Mouse (Mus musculus) hindbrain, embryonic 14.5 days (tissue): ENCODE measurements around the gene Mcat. TPM values are rescaled to one million over a fixed set of nuclear protein-coding genes. Genes with fewer than 3 reads are reported as not detected.

Experiments used
- ATAC-seq: fragments of 200-750 bp; cut with Nextera tagmentation; 2 replicates; pipeline ENCODE4 v1.8.0; 2017; ENCODE audit warnings: moderate number of reproducible peaks, mild to moderate bottlenecking, moderate TSS enrichment, moderate library complexity; ENCODE audit not compliant: low FRiP score
- DNase-seq: peaks from one replicate; pipeline ENCODE4 v3.0.0-alpha.2; 2015; ENCODE audit warnings: low spot score
- H3K27ac ChIP-seq: fragments of 300-500 bp; sonication (generic); 2 replicates; pipeline ENCODE4 v1.5.1; 2014; ENCODE audit warnings: mild to moderate bottlenecking, moderate library complexity
- H3K27me3 ChIP-seq: fragments of 300-500 bp; sonication (generic); 2 replicates; pipeline ENCODE4 v1.6.1; 2014; ENCODE audit warnings: mild to moderate bottlenecking, low read length, mixed read lengths; ENCODE audit not compliant: control insufficient read depth, insufficient read depth
- H3K36me3 ChIP-seq: fragments of 300-500 bp; sonication (generic); replicated peaks from 2 replicates; pipeline ENCODE4 v1.6.1; 2014; ENCODE audit not compliant: control insufficient read depth, insufficient read depth
- H3K4me1 ChIP-seq: fragments of 300-500 bp; sonication (generic); replicated peaks from 2 replicates; pipeline ENCODE4 v1.6.1; 2014; ENCODE audit warnings: antibody characterized with exemption, low read length, mixed read lengths; ENCODE audit not compliant: control insufficient read depth, insufficient read depth
- H3K4me2 ChIP-seq: fragments of 300-500 bp; sonication (generic); replicated peaks from 2 replicates; pipeline ENCODE4 v1.6.1; 2014; ENCODE audit warnings: mild to moderate bottlenecking, moderate library complexity
- H3K4me3 ChIP-seq: fragments of 300-500 bp; sonication (generic); replicated peaks from 2 replicates; pipeline ENCODE4 v1.5.1; 2014; ENCODE audit warnings: mild to moderate bottlenecking, low read length
- H3K9ac ChIP-seq: fragments of 300-500 bp; sonication (generic); 2 replicates; pipeline ENCODE4 v1.6.1; 2014
- H3K9me3 ChIP-seq: fragments of 300-500 bp; sonication (generic); 2 replicates; pipeline ENCODE4 v1.6.1; 2016; ENCODE audit warnings: low read length; ENCODE audit not compliant: control insufficient read depth
- WGBS: fragments of 180-500 bp; shearing (Covaris S2); extraction: QIAGEN DNeasy Blood & Tissue Kit; methylation state at CpG from one replicate; pipeline ENCODE4 v1.1.7; 2014; 5-methylcytosine and 5-hydroxymethylcytosine counted together
- polyA plus RNA-seq: library from polyadenylated mRNA; unstranded; fragments of >200 nt; fragmentation: Nextera tagmentation; extraction: Ambion mirVana; gene quantifications from 2 replicates; pipeline ENCODE4 v1.2.1, GENCODE M21; 2014

Gene Mcat
- polyA plus RNA-seq, 1 experiment from 2014 or later: 37.6 TPM

DNA sequence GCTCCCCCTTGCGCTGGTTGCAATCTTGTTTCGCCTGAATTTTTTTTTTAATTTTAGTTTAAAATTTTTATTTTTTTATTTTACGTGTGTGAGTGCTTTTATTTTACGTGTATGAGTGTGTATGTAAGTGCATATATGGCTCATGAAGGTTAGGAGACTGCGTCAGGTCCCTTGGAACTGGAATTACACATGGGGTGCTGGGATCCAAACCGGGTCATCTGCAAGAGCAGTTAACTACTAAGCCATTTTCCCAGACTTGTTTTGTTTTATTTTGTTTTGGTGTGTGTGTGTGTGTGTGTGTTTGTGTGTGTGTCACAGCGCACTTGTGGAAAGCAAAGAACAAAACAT is 31.8 kb upstream of the Mcat start:
- Histone ChIP-seq H3K4me1 (peaks cover 13% of the 10 kb centered on the region), H3K36me3 (no peaks in the 10 kb centered on the region), H3K4me3 (peak overlapping the region; percentile 79), H3K27me3 (no peaks in the 10 kb centered on the region), H3K4me2 (peak overlapping the region; percentile 75), H3K9me3 (no peaks in the 10 kb centered on the region), H3K9ac (peak overlapping the region; percentile 83), H3K27ac (peak overlapping the region; percentile 71; the same call in 1 of the 2 replicates)
- DNase-seq (no peak), ATAC-seq (no peak)
- 39% methylated on average over 7 of the region's 7 CpGs for WGBS

DNA sequence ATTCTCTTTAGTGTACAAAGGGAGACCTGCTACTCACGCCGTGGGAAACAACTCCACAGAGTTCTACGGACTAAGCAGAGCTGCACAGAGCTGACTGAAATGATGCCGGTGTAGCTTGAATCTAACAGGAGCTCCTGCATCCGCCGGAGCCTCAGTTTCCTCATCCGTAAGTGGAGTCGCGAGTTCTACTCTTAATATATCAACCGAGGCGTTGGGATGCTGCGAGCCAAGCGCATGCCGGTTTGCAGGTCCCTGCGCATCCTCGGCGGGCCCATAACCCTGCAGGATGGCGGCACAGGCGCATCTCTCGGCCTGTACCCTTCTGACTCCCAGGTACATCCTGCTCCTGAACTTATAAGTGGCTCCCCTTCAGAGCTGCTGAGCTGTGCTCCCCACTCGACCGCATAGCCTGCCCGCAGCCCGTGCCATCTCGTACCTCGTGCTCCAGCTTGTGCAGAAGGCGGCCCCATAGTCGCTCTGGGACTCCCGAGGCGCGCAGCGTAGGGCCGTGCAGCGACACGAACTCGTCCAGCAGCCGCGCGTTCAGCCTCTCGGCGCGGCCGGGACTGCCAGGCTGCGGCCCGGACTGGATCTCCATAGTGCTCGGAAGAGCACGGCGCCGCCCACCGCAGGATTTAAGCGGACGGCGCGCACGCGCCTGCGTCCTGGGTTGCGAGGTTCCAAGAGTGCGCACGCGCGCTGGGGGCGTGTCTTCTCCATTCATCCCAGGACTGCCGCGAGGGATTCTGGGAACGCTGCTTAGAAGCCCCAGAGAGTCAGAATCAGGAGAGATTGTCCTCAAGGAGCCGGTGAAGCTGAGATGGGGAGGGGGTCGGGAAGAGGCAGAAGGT is 31.2 kb upstream of the Mcat start, which contains the start of gene Ttll12:
Ttll12 (minus strand) TSS at position 645 of the 851 bp plus-strand sequence.
- peak within 1 kb of the TSS; percentile 71 for H3K27ac ChIP-seq
- H3K9ac ChIP-seq: peak within 1 kb of the TSS; percentile 83
- DNase-seq: peak; percentile 99
- no peaks in the 10 kb centered on the region for H3K36me3 ChIP-seq
- peak within 1 kb of the TSS; percentile 79 for H3K4me3 ChIP-seq
- no peaks in the 10 kb centered on the region for H3K27me3 ChIP-seq
- no peaks in the 10 kb centered on the region for H3K9me3 ChIP-seq
- H3K4me2 ChIP-seq: peak within 1 kb of the TSS; percentile 75
- under 1% methylated on average over 68 of the region's 68 CpGs for WGBS
- peak; percentile 95 for ATAC-seq
- peaks cover 13% of the 10 kb centered on the region for H3K4me1 ChIP-seq

DNA sequence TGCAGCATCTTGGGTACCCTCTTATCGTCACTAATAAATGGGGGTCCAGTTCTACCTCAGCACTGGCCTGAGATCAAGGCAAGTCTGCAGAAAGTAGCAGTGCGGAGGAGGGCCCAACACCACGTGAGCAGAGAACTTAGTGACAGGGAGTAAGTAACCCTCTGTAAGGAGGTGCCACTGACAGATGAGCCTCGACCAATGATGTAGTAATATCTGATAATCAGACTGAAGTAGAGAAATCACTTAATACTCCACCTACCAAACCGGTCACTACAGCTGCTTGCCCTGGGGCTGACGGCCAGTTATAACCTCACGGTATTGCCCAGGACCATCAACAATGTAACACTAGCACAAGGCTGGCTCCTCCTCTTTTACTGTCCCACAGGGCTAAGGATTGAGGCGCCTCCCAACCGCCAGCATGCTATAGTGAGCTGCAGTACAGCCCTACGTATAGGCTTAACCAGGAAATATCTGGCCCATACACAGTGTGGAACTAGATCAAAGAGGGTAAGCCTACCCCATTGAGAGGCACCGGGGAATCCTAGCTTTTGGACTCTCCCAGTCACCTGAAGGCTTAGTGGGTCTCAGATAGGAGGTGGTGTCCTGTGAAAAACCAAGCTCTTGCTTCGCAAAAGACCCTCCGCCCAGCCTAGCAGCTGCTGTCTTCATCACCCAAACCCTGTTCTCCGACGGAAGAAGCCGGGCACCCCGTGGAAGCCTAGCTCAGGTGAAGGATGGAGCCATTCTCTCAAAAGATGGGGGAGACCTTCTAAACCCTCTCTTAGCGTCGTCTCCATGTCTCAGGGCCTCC is 30.3 kb upstream of the Mcat start:
- peak overlapping the region; percentile 75 for H3K4me2 ChIP-seq
- H3K9me3 ChIP-seq: no peaks in the 10 kb centered on the region
- H3K4me1 ChIP-seq: peaks cover 13% of the 10 kb centered on the region
- 11% methylated on average over 19 of the region's 19 CpGs for WGBS
- peak overlapping the region; percentile 83 for H3K9ac ChIP-seq
- DNase-seq (no peak), ATAC-seq (peak; percentile 36; the same call in 1 of the 2 replicates)
- H3K27me3 ChIP-seq: no peaks in the 10 kb centered on the region
- no peaks in the 10 kb centered on the region for H3K36me3 ChIP-seq
- peak overlapping the region; percentile 71; the same call in 1 of the 2 replicates for H3K27ac ChIP-seq
- peak overlapping the region; percentile 79 for H3K4me3 ChIP-seq

DNA sequence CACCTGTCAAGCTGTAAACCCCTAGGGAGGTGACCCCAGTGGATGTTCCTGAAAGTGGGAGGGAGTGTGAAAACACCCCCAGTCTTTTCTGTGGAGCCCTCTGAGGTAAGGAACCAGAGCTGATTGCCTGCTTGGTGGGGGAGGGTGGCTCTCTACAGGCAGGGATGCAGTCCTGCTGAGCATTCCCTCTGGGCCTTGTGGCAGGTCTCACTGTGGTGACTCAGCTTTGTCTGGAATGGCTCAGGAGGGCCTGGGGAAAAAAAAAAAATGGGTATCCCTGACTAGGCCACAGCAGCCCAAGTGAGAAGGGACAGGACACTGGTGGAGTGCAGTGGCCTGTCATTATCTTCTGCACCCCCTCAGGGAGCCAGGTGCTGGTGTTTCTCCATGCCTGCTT is 29.6 kb upstream of the Mcat start:
- peak overlapping the region; percentile 83 for H3K9ac ChIP-seq
- ATAC-seq (no peak), DNase-seq (no peak)
- peaks cover 13% of the 10 kb centered on the region for H3K4me1 ChIP-seq
- peaks cover 4% of the 10 kb centered on the region; the same call in 1 of the 2 replicates for H3K36me3 ChIP-seq
- no peak overlapping the region for H3K4me3 ChIP-seq
- no peak overlapping the region for H3K27ac ChIP-seq
- H3K27me3 ChIP-seq: no peaks in the 10 kb centered on the region
- H3K4me2 ChIP-seq: peak overlapping the region; percentile 75
- H3K9me3 ChIP-seq: no peaks in the 10 kb centered on the region

DNA sequence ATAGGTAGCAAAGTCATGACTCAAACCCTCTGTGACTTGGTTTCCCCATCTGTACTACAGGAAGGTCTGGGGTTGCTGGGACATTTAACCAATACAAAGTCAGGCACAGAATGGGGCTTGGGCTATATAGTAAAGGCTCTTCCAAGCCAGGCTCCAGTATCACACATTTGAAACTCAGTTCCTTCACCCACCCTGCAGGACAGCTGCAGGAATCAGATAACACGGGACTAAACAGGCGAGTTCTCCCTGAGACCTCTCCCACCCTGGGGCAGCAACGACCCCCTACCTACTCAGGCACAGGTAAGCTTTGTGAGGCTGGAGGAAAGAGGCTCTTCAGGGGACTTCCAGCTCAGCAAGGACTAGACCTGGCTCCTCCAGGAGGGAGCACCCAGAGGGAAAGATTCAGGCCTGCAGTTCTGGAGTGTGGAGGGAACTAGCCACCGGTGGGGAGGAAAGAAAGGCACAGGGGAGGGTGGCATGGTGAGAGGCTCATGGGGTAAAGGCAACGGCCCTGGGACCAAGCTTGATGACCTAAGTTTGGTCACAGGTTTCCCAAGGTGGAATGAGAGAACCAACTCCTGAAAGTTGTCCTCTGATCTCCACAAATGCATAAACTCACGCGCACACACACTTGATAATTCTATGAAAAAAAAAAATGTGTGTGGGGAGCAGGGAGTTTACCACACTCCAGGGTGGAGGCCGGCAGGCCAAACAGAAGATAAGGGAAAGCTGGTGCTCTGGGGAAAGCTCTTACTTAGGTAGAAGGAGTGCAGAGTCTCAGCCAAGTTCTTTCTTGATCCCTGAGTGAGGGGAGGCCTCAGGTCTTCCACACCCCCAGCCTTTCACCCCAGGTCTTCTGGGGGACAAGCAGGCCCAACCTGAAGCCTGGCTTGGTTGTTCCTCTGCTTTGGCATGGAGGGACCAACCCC is 28.9 kb upstream of the Mcat start:
- H3K4me1 ChIP-seq: peaks cover 13% of the 10 kb centered on the region
- WGBS: 83% methylated on average over 8 of the region's 8 CpGs
- no peak overlapping the region for H3K27ac ChIP-seq
- 0 out of 2 replicates have a peak overlapping the region, but pooled peaks have one; percentile 83 for H3K9ac ChIP-seq
- H3K4me3 ChIP-seq: no peak overlapping the region
- peak overlapping the region; percentile 75; the same call in 1 of the 2 replicates for H3K4me2 ChIP-seq
- DNase-seq: no peak
- H3K36me3 ChIP-seq: peaks cover 9% of the 10 kb centered on the region; the same call in 1 of the 2 replicates
- no peaks in the 10 kb centered on the region for H3K9me3 ChIP-seq
- ATAC-seq: no peak
- H3K27me3 ChIP-seq: no peaks in the 10 kb centered on the region

DNA sequence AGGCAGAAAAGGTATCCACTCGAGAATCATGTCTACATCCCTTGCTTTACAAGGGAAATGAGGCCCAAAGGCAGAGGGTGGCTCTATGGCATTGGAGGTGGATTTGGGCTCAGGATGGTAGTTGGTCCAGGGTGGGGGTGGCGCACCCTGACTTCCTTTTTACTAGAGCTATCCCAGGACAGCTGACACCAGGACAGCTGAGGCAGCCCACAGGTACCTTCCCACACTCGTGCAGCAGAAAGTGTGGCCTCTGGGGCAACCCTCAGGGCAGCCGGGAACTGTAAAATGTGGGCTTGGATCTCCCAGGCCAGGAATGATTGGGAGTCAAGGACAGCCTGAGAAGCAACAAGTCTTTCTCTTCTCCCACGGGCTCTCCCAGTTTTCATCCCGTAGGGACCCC is 28.2 kb upstream of the Mcat start:
- Histone ChIP-seq H3K27me3 (no peaks in the 10 kb centered on the region), H3K4me3 (no peak overlapping the region), H3K4me2 (no peak overlapping the region), H3K36me3 (peaks cover 17% of the 10 kb centered on the region), H3K9ac (no peak overlapping the region), H3K27ac (no peak overlapping the region), H3K4me1 (peaks cover 13% of the 10 kb centered on the region), H3K9me3 (no peaks in the 10 kb centered on the region)
- no peak for ATAC-seq
- WGBS: 86% methylated on average over 6 of the region's 6 CpGs
- DNase-seq: no peak

DNA sequence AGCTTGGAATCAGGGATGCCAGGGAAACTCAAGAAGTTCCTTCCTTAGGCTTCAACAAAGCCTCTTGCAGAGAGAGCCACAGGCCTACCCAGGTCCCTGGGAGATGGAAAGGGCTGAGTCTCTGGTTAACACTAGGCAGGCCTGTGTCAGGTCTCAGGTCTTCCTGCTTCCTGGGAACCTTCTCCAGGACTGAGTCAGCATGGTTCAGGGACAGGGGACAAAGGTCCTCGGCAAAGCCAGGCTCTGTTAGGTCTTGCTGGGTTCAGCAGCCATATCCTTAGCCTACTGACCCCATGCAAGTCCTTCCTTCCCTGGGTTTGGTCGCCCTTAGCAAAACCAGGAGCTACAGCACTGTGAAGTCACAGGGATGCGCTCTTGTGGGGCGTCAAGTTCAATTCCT is 27.3 kb upstream of the Mcat start:
- no peak overlapping the region for H3K27ac ChIP-seq
- 93% methylated on average over 4 of the region's 4 CpGs for WGBS
- H3K4me3 ChIP-seq: no peak overlapping the region
- H3K27me3 ChIP-seq: no peaks in the 10 kb centered on the region
- peaks cover 26% of the 10 kb centered on the region for H3K36me3 ChIP-seq
- ATAC-seq: no peak
- H3K4me2 ChIP-seq: no peak overlapping the region
- no peak for DNase-seq
- H3K4me1 ChIP-seq: peaks cover 13% of the 10 kb centered on the region
- no peak overlapping the region for H3K9ac ChIP-seq
- H3K9me3 ChIP-seq: peaks cover 7% of the 10 kb centered on the region; the same call in 1 of the 2 replicates

DNA sequence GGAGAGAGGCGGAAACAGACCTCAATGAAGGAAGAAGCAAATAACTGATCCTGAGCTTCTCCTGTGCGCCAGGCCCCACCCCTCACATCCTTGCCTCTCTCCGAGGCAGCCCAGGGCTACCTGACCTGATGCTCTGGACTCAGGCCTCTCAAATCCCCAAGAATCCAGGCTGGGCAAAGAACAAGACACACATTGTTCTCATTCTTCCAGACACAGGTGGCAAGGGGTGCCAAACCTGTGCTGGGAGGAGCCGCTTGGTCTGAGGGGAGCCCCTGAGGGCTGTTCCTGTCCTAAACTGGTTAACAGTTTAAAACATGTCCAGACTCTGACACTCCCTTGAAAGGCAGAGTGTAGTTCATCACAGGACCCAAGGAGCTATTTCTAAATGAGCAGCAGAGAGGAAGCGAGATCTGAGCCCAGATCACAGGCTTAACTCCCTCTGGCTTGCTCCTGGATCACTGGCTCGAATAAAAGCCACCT is 21.2 kb upstream of the Mcat start:
- no peaks in the 10 kb centered on the region for H3K27me3 ChIP-seq
- no peak for DNase-seq
- H3K36me3 ChIP-seq: peaks cover 87% of the 10 kb centered on the region
- no peak overlapping the region for H3K4me3 ChIP-seq
- no peak overlapping the region for H3K4me2 ChIP-seq
- peaks cover 8% of the 10 kb centered on the region; the same call in 1 of the 2 replicates for H3K9me3 ChIP-seq
- ATAC-seq: no peak
- no peaks in the 10 kb centered on the region for H3K4me1 ChIP-seq
- H3K27ac ChIP-seq: no peak overlapping the region
- no peak overlapping the region for H3K9ac ChIP-seq
- WGBS: 95% methylated on average over 6 of the region's 6 CpGs
